Mouse (Mus musculus): ENCODE measurements around the gene Nacad. TPM values are rescaled to one million over a fixed set of nuclear protein-coding genes. Genes with fewer than 3 reads are reported as not detected.

Gene Nacad
- polyA plus RNA-seq, 1 experiment from 2014 or later = 56.3 TPM

DNA sequence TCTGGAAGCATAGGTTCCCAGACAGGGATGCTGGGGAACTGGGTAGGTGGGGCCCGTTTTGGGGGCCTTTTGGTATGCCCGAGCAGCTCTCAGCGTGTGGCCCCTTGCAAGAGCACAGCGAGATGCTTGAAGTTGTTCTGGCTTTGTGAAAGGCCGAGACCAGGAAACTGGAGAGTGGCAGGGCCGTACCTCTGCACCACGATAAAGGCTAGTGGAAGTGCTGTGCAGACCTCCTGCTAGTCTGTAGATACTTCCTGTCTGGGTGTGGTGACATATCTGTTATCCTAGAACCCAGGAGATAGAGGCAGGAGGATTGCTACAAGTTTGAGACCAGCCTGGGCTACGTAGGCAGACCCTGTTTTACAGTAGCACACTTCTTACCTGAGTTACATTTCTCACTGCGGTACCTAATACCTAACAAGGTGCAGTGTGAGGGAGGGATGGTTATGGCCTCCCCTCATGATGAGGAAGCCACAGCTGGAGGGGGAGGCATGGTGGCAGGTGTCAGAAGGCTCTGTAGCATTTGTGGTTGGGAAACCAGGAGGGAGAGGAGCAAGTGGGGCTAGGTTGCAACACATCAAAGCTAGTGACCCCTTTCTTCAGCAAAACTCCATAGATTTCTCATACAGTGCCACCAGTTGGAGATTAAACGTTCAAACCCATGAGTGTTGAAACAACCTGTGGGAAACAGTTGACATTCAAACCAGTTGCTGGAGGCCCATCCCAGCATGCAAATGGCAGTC lies 14.7 kb downstream of the Nacad start:
- no peak for ATAC-seq (ENCODE audit: low FRiP score)
- Histone ChIP-seq H3K4me1 (no peaks in the 10 kb centered on the region), H3K27me3 (no peaks in the 10 kb centered on the region), H3K36me3 (replicated peaks) (peaks cover 77% of the 10 kb centered on the region), H3K9me3 (no peaks in the 10 kb centered on the region), H3K4me2 (no peak overlapping the region), H3K4me3 (replicated peaks) (no peak overlapping the region), H3K27ac (no peak overlapping the region), H3K9ac (no peak overlapping the region)
- 84% methylated on average over 10 of the region's 10 CpGs for WGBS

DNA sequence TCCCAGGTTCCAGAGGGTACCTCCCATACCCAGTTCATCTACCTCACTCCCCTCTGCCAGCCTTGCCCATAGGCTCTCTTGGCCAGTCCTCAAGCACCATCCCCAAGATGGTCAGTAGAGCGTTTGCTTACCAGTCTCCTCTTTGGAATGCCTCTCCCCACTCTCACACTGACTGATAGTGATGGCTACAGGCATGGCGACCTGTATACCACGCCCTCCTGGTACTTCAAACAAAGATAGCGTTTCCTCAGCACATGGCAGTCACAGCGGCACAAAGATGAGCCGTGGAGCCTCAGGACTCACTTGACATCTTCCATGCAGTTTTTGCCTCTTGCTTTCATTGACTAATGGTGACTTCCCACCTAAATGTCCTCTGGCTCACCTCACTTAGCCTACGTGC lies 16.0 kb downstream of the Nacad start:
- 93% methylated on average over 7 of the region's 7 CpGs for WGBS
- H3K4me1 ChIP-seq = no peaks in the 10 kb centered on the region
- H3K27ac ChIP-seq = no peak overlapping the region
- no peaks in the 10 kb centered on the region for H3K9me3 ChIP-seq
- no peak overlapping the region for H3K4me2 ChIP-seq
- H3K4me3 ChIP-seq (replicated peaks) = no peak overlapping the region
- no peak for ATAC-seq (ENCODE audit: low FRiP score)
- H3K9ac ChIP-seq = no peak overlapping the region
- peaks cover 77% of the 10 kb centered on the region for H3K36me3 ChIP-seq (replicated peaks)
- H3K27me3 ChIP-seq = no peaks in the 10 kb centered on the region

DNA sequence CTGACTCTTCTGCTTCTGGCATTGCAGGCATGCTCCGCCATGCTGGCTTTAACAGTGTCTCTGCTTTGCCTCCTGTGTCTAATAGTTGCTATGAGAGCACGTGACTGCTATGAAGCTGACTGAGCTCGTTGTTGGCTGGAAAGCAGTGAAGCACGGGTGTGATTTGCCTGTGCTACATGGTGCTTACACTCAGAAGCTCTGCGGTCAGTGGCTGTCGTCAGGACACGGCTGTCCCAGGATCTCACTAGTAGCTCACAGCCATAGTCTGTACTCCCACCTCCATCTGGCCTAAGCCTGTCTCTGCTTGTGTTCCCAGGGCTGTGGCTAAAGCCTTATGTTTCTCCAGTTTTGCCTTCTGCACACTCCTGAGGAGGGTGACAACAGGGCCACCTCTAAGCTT lies 17.6 kb downstream of the Nacad start:
- ATAC-seq (ENCODE audit: low FRiP score) = no peak
- Histone ChIP-seq H3K4me3 (replicated peaks) (no peak overlapping the region), H3K27me3 (no peaks in the 10 kb centered on the region), H3K36me3 (replicated peaks) (peaks cover 66% of the 10 kb centered on the region), H3K9ac (no peak overlapping the region), H3K4me2 (no peak overlapping the region), H3K9me3 (no peaks in the 10 kb centered on the region), H3K4me1 (no peaks in the 10 kb centered on the region), H3K27ac (no peak overlapping the region)
- WGBS = 93% methylated on average over 7 of the region's 7 CpGs

DNA sequence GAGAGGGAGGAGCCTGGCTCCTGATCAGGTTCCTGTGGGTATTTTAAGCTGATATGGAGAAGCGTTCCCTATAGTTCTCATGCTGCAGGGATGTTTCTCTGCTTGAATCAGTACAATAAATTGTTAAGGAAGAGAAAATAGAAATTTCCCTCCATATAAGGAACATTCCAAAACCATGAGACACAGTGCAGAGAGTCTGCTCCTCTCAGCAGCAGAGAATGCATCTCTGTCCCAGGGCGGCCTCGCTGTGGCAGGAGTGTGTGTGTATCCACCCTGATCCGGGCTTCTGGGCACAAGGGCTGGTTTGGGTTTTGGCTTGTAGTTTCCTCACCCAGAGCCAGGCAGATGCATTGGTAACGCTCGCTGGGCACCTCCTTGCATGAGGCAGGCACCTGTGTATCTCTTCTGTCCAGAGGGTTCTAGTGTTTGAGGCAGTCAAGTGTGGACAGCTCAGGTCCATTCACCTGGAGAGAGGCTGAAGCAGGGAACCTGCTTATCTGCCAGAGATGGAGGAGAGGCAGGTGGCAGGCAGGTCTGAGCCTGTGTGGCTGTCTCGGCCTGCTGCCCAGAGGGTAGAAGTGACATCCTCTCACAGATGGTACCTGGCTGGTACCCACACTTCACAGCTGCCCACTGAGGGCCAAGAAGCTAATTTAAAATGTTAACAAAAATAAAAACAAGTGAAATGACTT lies 18.5 kb downstream of the Nacad start:
- Histone ChIP-seq H3K27ac (no peak overlapping the region), H3K27me3 (no peaks in the 10 kb centered on the region), H3K4me1 (no peaks in the 10 kb centered on the region), H3K36me3 (replicated peaks) (peaks cover 57% of the 10 kb centered on the region), H3K9ac (no peak overlapping the region), H3K4me3 (replicated peaks) (no peak overlapping the region), H3K4me2 (no peak overlapping the region), H3K9me3 (no peaks in the 10 kb centered on the region)
- ATAC-seq (ENCODE audit: low FRiP score) = no peak
- WGBS = 95% methylated on average over 7 of the region's 7 CpGs

DNA sequence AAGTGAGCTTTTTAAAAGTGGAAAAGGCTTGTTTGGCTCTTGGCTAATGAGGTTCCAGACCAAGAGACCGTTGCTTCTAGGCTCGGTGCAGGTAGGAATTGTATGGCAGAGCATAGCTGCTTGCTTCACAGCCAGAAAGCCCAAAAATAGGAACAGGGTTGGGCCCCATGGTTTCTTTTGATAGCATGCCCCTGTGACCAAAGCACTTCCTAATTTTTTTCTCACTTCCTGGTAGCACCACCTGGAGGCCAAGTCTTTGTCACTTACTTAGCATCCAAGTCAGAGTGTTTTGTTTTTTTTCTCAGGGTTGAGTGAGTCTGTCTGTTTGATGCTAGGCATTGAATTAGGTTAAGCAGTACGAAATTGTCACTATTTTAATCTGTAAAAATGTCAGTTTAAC lies 19.2 kb downstream of the Nacad start:
- 89% methylated on average over 3 of the region's 3 CpGs for WGBS
- Histone ChIP-seq H3K4me1 (no peaks in the 10 kb centered on the region), H3K9ac (no peak overlapping the region), H3K4me3 (replicated peaks) (no peak overlapping the region), H3K27ac (no peak overlapping the region), H3K9me3 (no peaks in the 10 kb centered on the region), H3K36me3 (replicated peaks) (peaks cover 49% of the 10 kb centered on the region), H3K4me2 (no peak overlapping the region), H3K27me3 (no peaks in the 10 kb centered on the region)
- ATAC-seq (ENCODE audit: low FRiP score) = no peak

DNA sequence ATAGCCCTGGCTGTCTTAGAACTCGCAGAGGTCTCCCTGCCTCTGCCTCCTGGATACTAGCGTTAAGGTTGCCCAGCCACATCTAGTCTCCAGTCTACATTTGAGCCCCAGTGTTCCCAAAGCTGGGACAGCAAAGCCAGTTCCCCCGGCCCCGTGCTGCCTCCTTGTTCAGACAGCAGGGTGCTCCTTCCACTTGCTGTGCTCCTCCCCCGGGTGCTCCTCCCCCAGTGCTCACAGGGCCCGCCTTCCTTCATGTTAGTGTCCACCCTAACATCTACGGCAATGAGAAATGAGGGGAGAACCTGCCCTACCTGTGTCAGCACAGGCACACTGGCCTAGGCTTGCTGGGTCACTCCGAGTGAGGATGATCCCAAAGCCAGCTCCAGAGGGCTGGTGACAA lies 20.1 kb downstream of the Nacad start:
- Histone ChIP-seq H3K9me3 (no peaks in the 10 kb centered on the region), H3K36me3 (replicated peaks) (peaks cover 40% of the 10 kb centered on the region), H3K4me2 (no peak overlapping the region), H3K27ac (no peak overlapping the region), H3K27me3 (no peaks in the 10 kb centered on the region), H3K9ac (no peak overlapping the region), H3K4me3 (replicated peaks) (no peak overlapping the region), H3K4me1 (no peaks in the 10 kb centered on the region)
- ATAC-seq (ENCODE audit: low FRiP score) = no peak
- WGBS = 95% methylated on average over 8 of the region's 8 CpGs

DNA sequence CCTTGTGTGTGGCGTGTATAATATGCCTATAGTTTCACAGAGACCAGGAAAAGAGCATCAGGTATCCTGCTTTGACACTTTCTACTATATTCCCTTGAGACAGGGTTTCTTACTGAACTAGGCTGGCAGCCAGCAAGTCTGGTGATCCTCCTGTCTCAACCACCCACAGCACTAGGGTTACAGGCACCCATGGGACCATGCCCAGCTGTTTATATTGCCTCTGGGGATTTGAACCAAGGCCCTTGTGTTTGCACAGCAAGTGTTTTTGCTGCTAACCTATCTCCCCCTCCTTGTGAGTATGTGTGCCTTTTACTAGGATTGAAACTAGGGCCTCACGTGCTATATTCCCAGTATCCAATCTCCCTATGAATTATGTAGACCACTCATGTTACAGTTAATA lies 24.3 kb downstream of the Nacad start:
- ATAC-seq (ENCODE audit: low FRiP score) = no peak
- 93% methylated on average over 2 of the region's 2 CpGs for WGBS

DNA sequence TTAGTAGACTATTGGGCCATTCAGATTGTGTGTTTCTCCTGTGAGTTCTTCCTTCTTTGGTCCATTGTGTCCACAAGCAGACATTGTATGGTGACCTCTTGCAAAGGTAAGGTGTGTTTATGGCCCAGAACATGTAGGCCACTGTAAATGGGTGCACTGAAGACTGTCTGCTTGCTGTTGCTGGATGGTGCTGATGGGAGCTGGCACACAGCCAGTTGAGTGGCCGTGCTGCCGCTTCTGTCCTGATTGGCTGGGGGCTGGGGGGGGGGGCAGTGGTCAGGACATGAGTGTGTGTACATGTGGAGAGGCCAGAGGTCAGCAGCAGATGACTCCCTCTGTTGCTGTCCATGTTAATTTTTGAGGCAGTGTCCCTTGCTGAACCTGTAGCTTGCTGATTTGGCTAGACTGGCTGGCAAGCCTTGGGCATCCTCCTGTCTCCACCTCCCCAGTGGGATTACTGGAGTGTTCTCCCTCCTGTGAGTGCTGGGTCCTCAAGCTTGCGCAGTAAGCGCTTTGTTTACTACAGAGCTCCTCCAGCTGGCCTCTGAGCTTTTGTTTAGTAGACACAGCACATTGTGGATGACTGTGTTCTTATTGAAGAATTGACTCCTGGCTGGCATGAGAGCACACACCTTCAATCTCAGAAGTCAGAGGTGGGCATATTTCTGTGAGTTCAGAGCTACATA lies 25.6 kb downstream of the Nacad start:
- Histone ChIP-seq H3K4me3 (replicated peaks) (no peak overlapping the region), H3K4me1 (peaks cover 7% of the 10 kb centered on the region), H3K4me2 (no peak overlapping the region), H3K36me3 (replicated peaks) (peaks cover 24% of the 10 kb centered on the region), H3K27ac (no peak overlapping the region), H3K9ac (no peak overlapping the region), H3K27me3 (no peaks in the 10 kb centered on the region), H3K9me3 (no peaks in the 10 kb centered on the region)
- 75% methylated on average over 4 of the region's 4 CpGs for WGBS
- ATAC-seq (ENCODE audit: low FRiP score) = no peak

More for the DNA sequence above, 24.3 kb downstream of the Nacad start:
- Histone ChIP-seq H3K27me3 (no peaks in the 10 kb centered on the region), H3K4me1 (peaks cover 7% of the 10 kb centered on the region), H3K36me3 (replicated peaks) (peaks cover 21% of the 10 kb centered on the region), H3K4me2 (no peak overlapping the region), H3K9me3 (no peaks in the 10 kb centered on the region), H3K27ac (no peak overlapping the region), H3K4me3 (replicated peaks) (no peak overlapping the region), H3K9ac (no peak overlapping the region)

DNA sequence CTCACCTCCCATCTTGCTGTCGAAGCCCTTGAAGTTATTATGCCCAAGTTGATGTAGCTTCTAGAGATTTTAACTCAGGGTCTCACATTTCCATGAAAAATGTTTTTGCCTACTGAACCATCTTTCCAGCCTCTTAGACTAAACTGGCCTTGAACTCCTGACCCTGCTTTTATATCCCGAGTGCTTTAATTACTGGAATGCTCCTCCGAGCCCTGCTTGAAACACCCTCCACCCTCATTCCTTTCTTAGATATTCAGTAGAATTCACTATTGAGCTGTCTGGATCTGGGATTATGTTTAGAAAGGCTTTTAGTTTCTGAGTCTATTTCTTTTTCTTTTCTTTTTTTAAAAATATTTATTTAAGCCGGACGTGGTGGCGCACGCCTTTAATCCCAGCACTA lies 26.5 kb downstream of the Nacad start:
- peaks cover 7% of the 10 kb centered on the region for H3K4me1 ChIP-seq
- H3K9ac ChIP-seq = no peak overlapping the region
- H3K36me3 ChIP-seq (replicated peaks) = peaks cover 17% of the 10 kb centered on the region
- no peak overlapping the region for H3K4me3 ChIP-seq (replicated peaks)
- no peak for ATAC-seq (ENCODE audit: low FRiP score)
- H3K27ac ChIP-seq = no peak overlapping the region
- no peaks in the 10 kb centered on the region for H3K27me3 ChIP-seq
- no peaks in the 10 kb centered on the region for H3K9me3 ChIP-seq
- H3K4me2 ChIP-seq = no peak overlapping the region
- 91% methylated on average over 7 of the region's 7 CpGs for WGBS

DNA sequence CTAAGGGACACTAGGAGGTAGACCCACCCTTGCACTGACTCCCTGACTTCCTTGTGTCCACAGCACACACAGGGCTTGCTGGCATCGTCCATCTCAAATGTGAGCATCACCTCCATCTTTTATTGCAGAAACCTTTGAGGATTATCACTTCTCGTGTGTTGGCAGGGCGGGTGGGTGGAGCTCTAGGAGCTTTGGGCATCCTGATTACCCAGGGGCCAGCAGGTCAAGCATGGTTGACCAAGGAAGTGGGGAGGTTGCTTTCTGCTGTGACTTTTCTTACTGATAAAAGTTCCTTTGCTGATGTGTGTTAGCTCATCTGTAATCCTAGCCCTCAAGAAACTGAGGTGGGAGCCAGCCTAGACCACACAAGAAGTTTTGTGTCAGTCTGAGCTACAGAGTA lies 29.7 kb downstream of the Nacad start:
- Histone ChIP-seq H3K27ac (no peak overlapping the region), H3K4me2 (no peak overlapping the region), H3K36me3 (replicated peaks) (peaks cover 39% of the 10 kb centered on the region), H3K9ac (no peak overlapping the region), H3K9me3 (no peaks in the 10 kb centered on the region), H3K27me3 (no peaks in the 10 kb centered on the region), H3K4me1 (peaks cover 7% of the 10 kb centered on the region), H3K4me3 (replicated peaks) (no peak overlapping the region)
- ATAC-seq (ENCODE audit: low FRiP score) = no peak
- WGBS = 91% methylated on average over 3 of the region's 3 CpGs

DNA sequence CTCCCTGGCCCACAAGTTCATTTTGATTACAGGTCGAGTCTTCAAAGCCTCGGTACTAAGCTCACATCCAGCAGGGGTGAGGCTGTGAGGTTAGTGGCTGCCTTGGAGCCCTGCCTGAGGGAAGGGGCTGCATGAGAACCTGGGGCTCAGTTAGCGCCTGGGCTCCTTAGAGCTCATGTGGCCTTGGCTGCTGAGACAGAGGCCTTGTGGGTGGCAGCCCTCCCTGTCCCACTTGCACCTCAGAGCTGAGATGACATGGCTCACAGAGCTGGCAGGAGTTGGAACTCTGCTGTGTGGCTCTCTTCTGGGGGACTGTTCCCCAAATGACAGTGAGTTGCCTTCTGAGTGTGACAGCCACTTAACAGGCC lies 36.5 kb downstream of the Nacad start:
- WGBS = 52% methylated on average over 3 of the region's 3 CpGs
- peaks cover 29% of the 10 kb centered on the region for H3K36me3 ChIP-seq (replicated peaks)
- H3K27me3 ChIP-seq = no peaks in the 10 kb centered on the region
- no peak overlapping the region for H3K4me3 ChIP-seq (replicated peaks)
- H3K4me1 ChIP-seq = peaks cover 10% of the 10 kb centered on the region; the same call in 1 of the 2 replicates
- H3K27ac ChIP-seq = 0 out of 2 replicates have a peak overlapping the region, but pooled peaks have one; percentile 61
- no peaks in the 10 kb centered on the region for H3K9me3 ChIP-seq
- no peak for ATAC-seq (ENCODE audit: low FRiP score)
- H3K4me2 ChIP-seq = no peak overlapping the region
- H3K9ac ChIP-seq = no peak overlapping the region

DNA sequence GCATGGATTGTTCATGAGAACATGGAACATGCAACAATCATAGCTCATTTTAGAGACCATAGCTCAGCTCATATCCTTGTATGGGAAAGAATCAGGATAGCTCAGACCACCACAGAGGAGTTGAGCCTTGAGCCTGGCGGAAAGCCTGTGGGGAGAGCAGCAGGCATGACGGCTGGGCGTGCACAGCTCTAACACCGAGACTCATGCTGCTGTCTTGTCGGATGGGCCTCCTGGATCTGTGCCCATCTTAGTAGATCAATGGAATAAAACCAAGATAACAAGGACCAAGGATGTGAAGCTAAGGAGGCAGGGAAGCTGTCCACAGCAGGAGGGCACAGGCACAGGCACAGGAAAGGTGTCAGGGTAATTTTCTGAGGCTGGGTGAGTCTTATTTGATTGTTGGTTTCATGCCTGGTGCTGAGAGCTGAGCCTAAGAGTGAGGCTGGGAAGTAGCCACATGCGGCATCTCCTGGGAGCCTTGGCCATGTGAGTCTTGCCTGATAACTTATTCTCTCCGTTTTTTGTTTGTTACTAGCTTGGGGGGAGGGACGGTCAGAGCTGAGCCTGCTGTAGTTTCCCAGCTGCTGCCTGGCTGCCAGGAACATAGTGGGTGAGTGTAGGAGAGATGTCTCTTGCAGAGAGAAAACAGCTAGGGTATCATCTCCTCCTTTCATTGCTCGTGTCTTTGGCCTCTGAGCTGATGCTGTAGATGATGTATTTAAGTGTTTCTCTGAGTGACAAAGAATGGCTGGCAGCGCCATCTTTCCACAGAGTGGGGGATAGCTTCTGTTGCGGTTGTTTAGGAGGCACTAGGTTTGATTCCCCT lies 37.1 kb downstream of the Nacad start:
- peak; percentile 27; the same call in 1 of the 2 replicates for ATAC-seq (ENCODE audit: low FRiP score)
- Histone ChIP-seq H3K27ac (peak overlapping the region; percentile 61), H3K4me2 (no peak overlapping the region)

More for the DNA sequence above, 37.1 kb downstream of the Nacad start:
- Histone ChIP-seq H3K27me3 (no peaks in the 10 kb centered on the region), H3K9me3 (no peaks in the 10 kb centered on the region), H3K9ac (no peak overlapping the region), H3K36me3 (replicated peaks) (peaks cover 28% of the 10 kb centered on the region), H3K4me3 (replicated peaks) (no peak overlapping the region), H3K4me1 (peaks cover 10% of the 10 kb centered on the region; the same call in 1 of the 2 replicates)
- WGBS = 62% methylated on average over 11 of the region's 11 CpGs
